Mouse (Mus musculus): Measurements from ENCODE around the gene Fam161a. TPM values are rescaled to one million over a fixed set of nuclear protein-coding genes. Genes with fewer than 3 reads are reported as not detected.

Gene Fam161a
- polyA plus RNA-seq, 1 experiment from 2014 or later: 4.7 TPM

GRCm38 (mm10) chr11:22991218-22991835 lies 16.0 kb upstream of the Fam161a start:
- no peaks in the 10 kb centered on the region for H3K9me3 ChIP-seq
- peaks cover 22% of the 10 kb centered on the region for H3K36me3 ChIP-seq
- H3K9ac ChIP-seq: peak overlapping the region; percentile 84
- 10% methylated on average over 14 of the region's 14 CpGs for WGBS
- peak overlapping the region; percentile 97 for H3K4me2 ChIP-seq (replicated peaks)
- peak overlapping the region; percentile 95 for H3K4me3 ChIP-seq
- H3K27ac ChIP-seq: no peak overlapping the region
- peaks cover 11% of the 10 kb centered on the region for H3K4me1 ChIP-seq
- ATAC-seq (ENCODE audit: insufficient number of reproducible peaks, insufficient read depth, low FRiP score, low TSS enrichment): no peak
- H3K27me3 ChIP-seq: no peaks in the 10 kb centered on the region

- 91% methylated on average over 2 of the region's 2 CpGs for WGBS
- H3K4me1 ChIP-seq: peaks cover 11% of the 10 kb centered on the region
- no peak overlapping the region for H3K27ac ChIP-seq
- ATAC-seq (ENCODE audit: insufficient number of reproducible peaks, insufficient read depth, low FRiP score, low TSS enrichment): no peak
- H3K36me3 ChIP-seq: peaks cover 44% of the 10 kb centered on the region
- H3K27me3 ChIP-seq: no peaks in the 10 kb centered on the region
- H3K9me3 ChIP-seq: no peaks in the 10 kb centered on the region
- H3K4me3 ChIP-seq: no peak overlapping the region
- no peak overlapping the region for H3K4me2 ChIP-seq (replicated peaks)
- no peak overlapping the region for H3K9ac ChIP-seq
Measured at GRCm38 (mm10) chr11:22994271-22994670, 13.1 kb upstream of the Fam161a start.

GRCm38 (mm10) chr11:22995461-22995860 lies 11.9 kb upstream of the Fam161a start:
- Histone ChIP-seq H3K4me3 (no peak overlapping the region), H3K9ac (no peak overlapping the region), H3K4me1 (peaks cover 11% of the 10 kb centered on the region), H3K9me3 (no peaks in the 10 kb centered on the region), H3K27me3 (no peaks in the 10 kb centered on the region), H3K4me2 (replicated peaks) (no peak overlapping the region), H3K27ac (no peak overlapping the region), H3K36me3 (peaks cover 56% of the 10 kb centered on the region)
- WGBS: 93% methylated on average over 4 of the region's 4 CpGs
- ATAC-seq (ENCODE audit: insufficient number of reproducible peaks, insufficient read depth, low FRiP score, low TSS enrichment): no peak

GRCm38 (mm10) chr11:22998308-22998707 lies 9.0 kb upstream of the Fam161a start:
- no peak overlapping the region for H3K4me2 ChIP-seq (replicated peaks)
- H3K36me3 ChIP-seq: peaks cover 80% of the 10 kb centered on the region
- H3K4me3 ChIP-seq: no peak overlapping the region
- H3K27me3 ChIP-seq: no peaks in the 10 kb centered on the region
- H3K9ac ChIP-seq: no peak overlapping the region
- H3K27ac ChIP-seq: no peak overlapping the region
- WGBS: 73% methylated on average over 1 of the region's 1 CpGs
- ATAC-seq (ENCODE audit: insufficient number of reproducible peaks, insufficient read depth, low FRiP score, low TSS enrichment): no peak
- no peaks in the 10 kb centered on the region for H3K9me3 ChIP-seq
- H3K4me1 ChIP-seq: no peaks in the 10 kb centered on the region

GRCm38 (mm10) chr11:23005276-23005675 lies 2.1 kb upstream of the Fam161a start:
- H3K9ac ChIP-seq: no peak overlapping the region
- H3K27me3 ChIP-seq: no peaks in the 10 kb centered on the region
- no peaks in the 10 kb centered on the region for H3K4me1 ChIP-seq
- no peaks in the 10 kb centered on the region for H3K9me3 ChIP-seq
- H3K36me3 ChIP-seq: peaks cover 36% of the 10 kb centered on the region
- no peak for ATAC-seq (ENCODE audit: insufficient number of reproducible peaks, insufficient read depth, low FRiP score, low TSS enrichment)
- no peak overlapping the region for H3K27ac ChIP-seq
- no peak overlapping the region for H3K4me2 ChIP-seq (replicated peaks)
- 95% methylated on average over 1 of the region's 1 CpGs for WGBS
- no peak overlapping the region for H3K4me3 ChIP-seq

- Histone ChIP-seq H3K9me3 (no peaks in the 10 kb centered on the region), H3K9ac (no peak overlapping the region), H3K4me2 (replicated peaks) (peak overlapping the region; percentile 73), H3K27ac (peak overlapping the region; percentile 70), H3K36me3 (peaks cover 20% of the 10 kb centered on the region), H3K4me3 (peak overlapping the region; percentile 58), H3K27me3 (no peaks in the 10 kb centered on the region), H3K4me1 (no peaks in the 10 kb centered on the region)
- ATAC-seq (ENCODE audit: insufficient number of reproducible peaks, insufficient read depth, low FRiP score, low TSS enrichment): peak; percentile 61; the same call in 1 of the 2 replicates
- 4% methylated on average over 6 of the region's 6 CpGs for WGBS
Measured at GRCm38 (mm10) chr11:23007166-23007480, 208 bp upstream of the Fam161a start.

GRCm38 (mm10) chr11:23008181-23008823 lies 971 bp downstream of the Fam161a start:
- Histone ChIP-seq H3K4me1 (no peaks in the 10 kb centered on the region), H3K9me3 (no peaks in the 10 kb centered on the region), H3K4me2 (replicated peaks) (peak overlapping the region; percentile 73), H3K4me3 (peak overlapping the region; percentile 58), H3K36me3 (peaks cover 10% of the 10 kb centered on the region), H3K27ac (peak overlapping the region; percentile 89), H3K27me3 (no peaks in the 10 kb centered on the region), H3K9ac (peak overlapping the region; percentile 66)
- under 1% methylated on average over 40 of the region's 40 CpGs for WGBS
- ATAC-seq (ENCODE audit: insufficient number of reproducible peaks, insufficient read depth, low FRiP score, low TSS enrichment): peak; percentile 94

GRCm38 (mm10) chr11:23008824-23009200 lies 1.5 kb downstream of the Fam161a start:
- peak overlapping the region; percentile 73 for H3K4me2 ChIP-seq (replicated peaks)
- H3K9ac ChIP-seq: peak overlapping the region; percentile 66; the same call in 1 of the 2 replicates
- peak overlapping the region; percentile 58 for H3K4me3 ChIP-seq
- 43% methylated on average over 4 of the region's 4 CpGs for WGBS
- H3K27me3 ChIP-seq: no peaks in the 10 kb centered on the region
- no peak overlapping the region for H3K27ac ChIP-seq
- no peaks in the 10 kb centered on the region for H3K9me3 ChIP-seq
- peaks cover 7% of the 10 kb centered on the region for H3K36me3 ChIP-seq
- no peak for ATAC-seq (ENCODE audit: insufficient number of reproducible peaks, insufficient read depth, low FRiP score, low TSS enrichment)
- H3K4me1 ChIP-seq: no peaks in the 10 kb centered on the region

GRCm38 (mm10) chr11:23013096-23013495 lies 5.8 kb downstream of the Fam161a start:
- no peaks in the 10 kb centered on the region for H3K4me1 ChIP-seq
- H3K9ac ChIP-seq: no peak overlapping the region
- H3K4me2 ChIP-seq (replicated peaks): no peak overlapping the region
- ATAC-seq (ENCODE audit: insufficient number of reproducible peaks, insufficient read depth, low FRiP score, low TSS enrichment): no peak
- no peak overlapping the region for H3K27ac ChIP-seq
- H3K27me3 ChIP-seq: no peaks in the 10 kb centered on the region
- no peaks in the 10 kb centered on the region for H3K9me3 ChIP-seq
- no peaks in the 10 kb centered on the region for H3K36me3 ChIP-seq
- 78% methylated on average over 1 of the region's 1 CpGs for WGBS
- no peak overlapping the region for H3K4me3 ChIP-seq

- 76% methylated on average over 4 of the region's 4 CpGs for WGBS
Measured at GRCm38 (mm10) chr11:23013580-23014294, 6.4 kb downstream of the Fam161a start.

GRCm38 (mm10) chr11:23014996-23015395 lies 7.7 kb downstream of the Fam161a start:
- Histone ChIP-seq H3K4me1 (no peaks in the 10 kb centered on the region), H3K9ac (no peak overlapping the region), H3K36me3 (no peaks in the 10 kb centered on the region), H3K4me3 (no peak overlapping the region), H3K27ac (no peak overlapping the region), H3K4me2 (replicated peaks) (no peak overlapping the region), H3K27me3 (no peaks in the 10 kb centered on the region), H3K9me3 (no peaks in the 10 kb centered on the region)
- 70% methylated on average over 6 of the region's 6 CpGs for WGBS
- ATAC-seq (ENCODE audit: insufficient number of reproducible peaks, insufficient read depth, low FRiP score, low TSS enrichment): no peak

More at GRCm38 (mm10) chr11:23013580-23014294, 6.4 kb downstream of the Fam161a start:
- no peaks in the 10 kb centered on the region for H3K36me3 ChIP-seq
- no peak for ATAC-seq (ENCODE audit: insufficient number of reproducible peaks, insufficient read depth, low FRiP score, low TSS enrichment)
- no peak overlapping the region for H3K4me3 ChIP-seq
- H3K9ac ChIP-seq: no peak overlapping the region
- no peaks in the 10 kb centered on the region for H3K9me3 ChIP-seq
- no peaks in the 10 kb centered on the region for H3K4me1 ChIP-seq
- H3K27ac ChIP-seq: no peak overlapping the region
- H3K27me3 ChIP-seq: no peaks in the 10 kb centered on the region
- H3K4me2 ChIP-seq (replicated peaks): no peak overlapping the region

GRCm38 (mm10) chr11:23017943-23018342 lies 10.6 kb downstream of the Fam161a start:
- Histone ChIP-seq H3K4me3 (no peak overlapping the region), H3K4me1 (0 out of 2 replicates have a peak, but pooled peaks cover 3% of the 10 kb centered on the region)
- ATAC-seq (ENCODE audit: insufficient number of reproducible peaks, insufficient read depth, low FRiP score, low TSS enrichment): no peak

More at GRCm38 (mm10) chr11:23017943-23018342, 10.6 kb downstream of the Fam161a start:
- no peak overlapping the region for H3K9ac ChIP-seq
- no peak overlapping the region for H3K27ac ChIP-seq
- no peaks in the 10 kb centered on the region for H3K9me3 ChIP-seq
- H3K27me3 ChIP-seq: no peaks in the 10 kb centered on the region
- WGBS: 95% methylated on average over 4 of the region's 4 CpGs
- H3K36me3 ChIP-seq: no peaks in the 10 kb centered on the region
- no peak overlapping the region for H3K4me2 ChIP-seq (replicated peaks)

Data from embryonic facial prominence, embryonic 12.5 days (tissue).